Mouse (Mus musculus) gastrocnemius, adult 18-20 months (tissue): ENCODE measurements around the gene Pars2. TPM values are rescaled to one million over a fixed set of nuclear protein-coding genes. Genes with fewer than 3 reads are reported as not detected.

Source experiments
- DNase-seq: peaks from one replicate; pipeline ENCODE4 v3.0.0; 2021; ENCODE audit warnings: low spot score
- long read RNA-seq, 2 experiments: library from polyadenylated mRNA; stranded (forward); transcript quantifications; one replicate each; pipeline ENCODE4 v2.0.0; 2021
- total RNA-seq, 2 experiments: library from RNA; stranded (reverse); gene quantifications; 2 replicates each; pipeline ENCODE4 v1.2.3; 2021

Pars2 gene
- total RNA-seq = 1 to 10 TPM; 2.4 to 3.4 TPM
- long read RNA-seq, experiment 1, partial matches to known transcripts = 0 of 8 reads
- long read RNA-seq, experiment 1, other reads (novel, unspliced or antisense) = 3 of 8 reads
- long read RNA-seq, experiment 2, transcript Pars2-201 (2 exons, 2,191 nt) = major isoform, 6 of 11 reads
- long read RNA-seq, experiment 2, partial matches to known transcripts = 0 of 11 reads
- long read RNA-seq, experiment 2, other reads (novel, unspliced or antisense) = 2 of 11 reads

DNA sequence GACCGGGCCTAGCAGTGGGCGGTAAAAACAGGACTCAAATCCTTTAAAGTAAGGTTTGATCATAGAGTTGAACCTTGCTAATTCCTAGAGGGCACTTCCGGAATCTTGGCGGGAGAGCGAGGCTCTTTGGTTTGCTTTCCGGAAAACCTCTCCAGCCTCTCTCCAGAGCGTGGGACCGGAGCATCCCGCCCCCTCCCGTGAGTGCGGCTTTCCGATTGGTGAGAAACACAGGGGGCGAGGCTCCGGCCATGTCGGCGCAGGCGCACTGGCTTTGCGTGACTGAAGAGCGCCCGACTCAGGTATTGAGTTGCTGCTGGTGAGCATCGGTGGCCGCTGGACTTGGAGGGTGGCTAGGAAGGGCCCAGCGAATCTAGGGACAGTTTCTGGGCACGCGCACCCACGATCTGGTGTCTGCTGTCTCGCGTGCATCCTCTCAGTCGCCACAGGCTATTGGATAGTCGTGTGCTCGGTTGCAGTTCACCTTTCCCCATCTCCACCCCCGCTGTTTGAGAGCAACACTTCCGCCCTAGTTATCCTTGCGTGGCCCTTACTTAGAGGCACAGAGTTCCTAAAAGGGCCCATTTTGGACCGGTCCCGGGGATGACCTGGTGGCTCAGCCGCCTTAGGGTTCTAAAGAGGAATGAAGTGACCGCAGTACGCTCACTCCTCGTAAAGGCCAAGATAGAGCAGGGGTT lies at the start of gene Pars2:
Pars2 (plus strand) TSS at position 237 of the 695 bp plus-strand sequence.
- DNase-seq = peak; percentile 97

DNA sequence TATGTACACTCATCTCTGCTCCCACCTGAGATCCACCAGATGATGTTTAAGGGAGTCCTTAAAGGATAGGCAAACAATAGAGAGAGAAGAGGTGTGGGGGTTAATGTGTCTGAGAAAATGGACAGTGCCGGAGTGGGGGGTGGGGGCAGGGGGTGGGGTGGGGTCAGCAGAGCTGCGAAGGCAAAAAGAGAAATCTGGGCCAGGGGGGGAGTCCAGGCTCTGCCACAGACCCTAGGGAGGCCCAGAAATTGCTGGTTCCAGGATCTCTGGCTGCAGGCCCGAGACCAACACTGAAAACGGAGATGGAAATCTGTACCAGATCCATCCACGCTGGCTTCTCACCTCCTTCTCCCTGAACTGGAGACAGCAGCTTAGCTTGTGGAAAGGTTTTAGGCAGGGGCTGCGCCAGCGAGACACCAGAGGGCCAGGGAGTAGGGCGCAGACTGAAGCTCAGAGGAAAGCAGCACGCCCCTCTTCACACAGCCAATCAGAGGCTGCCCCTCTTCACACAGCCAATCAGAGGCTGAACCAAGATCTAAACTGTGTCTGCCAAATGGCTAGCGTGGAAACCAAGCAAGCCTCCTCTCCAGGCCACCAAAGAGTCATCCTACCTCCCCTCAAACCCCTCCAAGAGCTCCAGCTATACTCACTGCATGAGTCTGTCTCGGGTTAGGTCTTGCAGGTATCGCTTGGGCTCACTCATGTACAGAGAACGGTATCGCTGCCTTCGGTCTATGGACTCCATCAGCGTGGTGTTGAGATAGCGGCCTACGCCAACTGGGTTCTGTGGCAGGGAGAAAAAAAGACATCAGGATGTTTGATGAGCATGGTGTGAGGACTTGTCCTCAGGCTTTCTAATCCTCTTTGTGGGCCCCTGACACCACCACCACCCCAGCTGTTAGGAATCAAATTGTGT lies 44.0 kb upstream of the Pars2 start:
- no peak for DNase-seq

DNA sequence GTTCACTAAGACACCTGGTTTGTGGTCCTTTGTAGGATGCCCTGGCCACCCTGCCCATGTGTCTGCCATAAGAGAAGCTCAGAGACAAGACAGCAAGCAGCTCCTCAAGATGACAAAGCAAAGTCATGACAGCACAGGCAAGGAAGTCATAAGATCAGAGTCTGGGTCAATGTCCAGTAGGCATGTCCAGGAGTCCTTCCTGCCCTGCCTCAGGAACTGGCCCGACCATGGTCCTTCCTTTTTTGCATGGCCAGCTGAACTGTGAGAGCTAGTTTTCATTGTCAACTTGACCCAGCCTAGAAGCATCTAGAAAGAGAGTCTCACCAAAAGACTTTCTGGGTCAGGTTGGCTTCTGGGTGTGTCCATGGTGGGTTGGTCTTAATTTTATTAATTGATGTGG lies 43.0 kb upstream of the Pars2 start:
- DNase-seq = no peak

DNA sequence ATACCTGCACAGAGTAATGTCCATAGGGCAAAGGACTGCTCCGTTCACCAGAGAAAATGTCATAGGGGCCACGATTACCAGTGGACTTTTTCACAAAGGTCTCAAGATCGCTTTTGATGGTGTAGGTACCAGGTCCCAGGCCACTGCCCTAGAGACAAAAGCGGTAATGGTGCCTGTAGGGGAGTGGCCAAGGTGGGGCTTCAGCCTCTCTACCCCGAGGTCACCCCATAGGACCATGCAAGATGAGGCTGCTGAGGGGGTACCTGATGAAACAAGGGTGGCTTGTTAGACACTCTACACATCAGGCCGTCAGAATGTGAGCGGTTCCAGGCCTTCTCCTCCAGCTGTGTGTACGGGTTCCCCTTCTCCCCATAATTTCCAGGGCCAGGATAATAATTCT lies 37.8 kb upstream of the Pars2 start:
- DNase-seq = no peak

DNA sequence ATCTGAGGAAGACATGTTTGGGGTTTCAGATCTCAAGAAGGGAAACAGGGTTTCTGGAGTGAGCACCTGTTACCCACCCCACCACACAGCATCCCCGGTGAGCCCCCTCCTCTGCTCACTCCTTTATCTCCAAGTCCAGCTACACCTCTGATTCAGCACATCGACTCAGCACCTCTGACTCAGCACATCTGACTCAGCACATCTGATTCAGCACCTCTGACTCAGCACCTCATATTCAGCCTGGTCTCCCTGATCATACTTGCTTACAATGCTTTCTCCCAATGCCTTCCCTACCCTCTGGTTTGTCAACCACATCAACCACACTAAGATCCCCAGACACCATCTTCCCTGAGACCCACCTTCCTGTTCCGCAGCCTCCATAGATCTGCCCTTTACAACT lies 37.3 kb upstream of the Pars2 start:
- no peak for DNase-seq

DNA sequence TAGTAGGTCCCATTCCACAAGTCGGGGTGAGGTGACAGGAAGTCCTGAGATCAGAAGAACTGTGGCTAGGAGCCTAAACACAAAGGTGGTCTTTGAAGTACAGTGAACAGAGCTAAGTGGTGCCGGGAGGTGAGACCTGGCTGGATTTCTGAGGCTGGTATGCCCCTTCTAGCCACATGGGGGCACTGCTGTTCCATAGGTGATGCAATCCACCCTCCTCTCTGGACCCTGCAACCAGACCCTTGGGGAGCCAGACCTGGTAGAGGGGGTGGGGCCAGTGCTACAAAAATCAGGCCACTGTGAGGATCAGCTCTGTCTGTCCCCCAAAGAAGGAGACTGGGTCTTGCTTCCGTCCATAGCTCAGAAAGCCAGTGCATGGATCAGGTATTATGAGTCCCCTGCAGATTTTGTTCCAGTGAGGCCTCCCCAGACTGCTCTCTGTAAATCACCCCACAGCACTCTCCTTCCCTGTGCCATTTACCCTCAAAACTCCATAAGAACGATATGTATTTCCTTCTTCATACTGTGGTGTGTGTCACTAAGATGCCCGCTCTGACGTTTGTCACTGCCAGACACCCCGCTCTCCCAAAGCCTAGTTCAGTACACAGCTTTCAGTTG lies 36.6 kb upstream of the Pars2 start:
- DNase-seq = peak; percentile 49

DNA sequence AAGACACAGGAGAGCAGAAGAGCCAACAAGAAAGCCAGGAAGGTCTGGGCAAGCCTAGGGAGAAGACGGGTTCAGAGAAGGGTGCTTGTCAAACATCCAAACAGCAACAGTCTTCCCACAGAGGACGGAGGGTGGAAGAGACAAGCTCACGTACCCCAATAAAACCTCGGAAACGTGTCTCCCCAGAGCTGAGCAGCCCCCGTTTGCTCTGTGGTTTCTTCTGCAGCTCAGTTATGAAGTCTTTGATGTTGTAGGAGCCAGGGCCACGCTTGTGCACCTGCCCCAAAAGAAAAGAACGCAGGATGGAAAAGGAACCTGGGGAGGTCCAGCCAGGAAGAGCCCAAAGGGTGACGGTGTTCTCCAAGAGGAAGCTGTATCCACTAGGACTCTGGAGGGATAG lies 36.0 kb upstream of the Pars2 start:
- DNase-seq = no peak

DNA sequence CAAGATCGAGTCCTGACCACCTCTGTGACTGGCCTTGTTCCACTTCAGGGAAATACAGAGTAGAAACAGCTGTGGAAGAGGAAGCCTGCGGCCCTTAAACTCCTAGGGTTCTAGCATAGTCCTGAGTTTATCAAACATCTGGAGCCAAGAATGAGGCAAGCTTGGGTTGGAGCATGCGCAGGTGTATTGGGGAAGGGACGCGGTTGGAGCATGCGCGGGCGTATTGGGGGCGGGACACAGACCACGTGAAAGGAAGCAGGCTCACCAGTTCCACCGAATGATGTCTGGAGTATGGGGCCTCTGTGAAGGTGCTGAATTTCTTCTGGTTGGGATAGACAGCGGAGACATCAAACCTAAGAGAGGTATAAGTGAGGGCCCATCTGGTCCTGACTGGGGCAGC lies 35.2 kb upstream of the Pars2 start:
- no peak for DNase-seq

DNA sequence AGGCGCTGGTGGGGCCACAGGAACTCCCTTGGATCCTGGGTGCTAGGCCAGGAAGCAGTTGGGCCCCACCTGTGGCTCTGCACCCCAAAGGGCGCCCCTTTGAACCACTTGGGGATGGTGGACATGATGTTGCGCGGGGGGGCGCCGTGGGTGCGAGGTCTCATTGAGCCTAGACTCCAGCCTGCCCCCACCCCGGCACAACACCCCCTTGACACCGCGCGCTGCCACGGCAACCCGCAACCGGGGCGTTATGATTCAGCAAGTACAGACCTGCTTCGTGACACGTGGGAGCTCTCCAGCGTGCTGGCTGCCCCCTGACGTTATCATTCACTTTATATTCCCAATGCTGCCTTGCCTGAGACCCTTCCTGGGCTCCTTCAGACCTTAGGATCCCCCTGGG lies 33.8 kb upstream of the Pars2 start, which contains the start of gene Lexm:
Lexm (minus strand) TSS at position 186 of the 400 bp plus-strand sequence.
- DNase-seq = no peak

DNA sequence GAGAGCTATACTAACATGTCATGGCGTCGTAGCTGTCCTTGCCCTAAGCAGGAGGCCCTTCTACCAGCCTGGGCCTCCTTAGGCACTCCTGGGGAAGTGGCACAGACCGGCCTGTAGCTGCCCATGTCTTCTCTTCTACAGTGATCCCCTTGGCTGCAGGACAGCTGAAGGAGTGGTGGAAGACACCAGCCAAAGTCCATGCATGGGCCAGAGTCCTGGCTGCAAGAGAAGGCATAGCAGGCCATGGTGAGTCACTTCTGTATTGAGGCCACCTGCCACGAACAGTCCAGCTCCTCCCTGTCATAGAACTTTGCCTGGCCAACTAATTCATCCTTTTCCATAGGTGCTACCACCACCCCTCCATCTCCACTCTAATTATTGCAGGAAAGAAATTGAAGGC lies 32.0 kb upstream of the Pars2 start:
- no peak for DNase-seq

DNA sequence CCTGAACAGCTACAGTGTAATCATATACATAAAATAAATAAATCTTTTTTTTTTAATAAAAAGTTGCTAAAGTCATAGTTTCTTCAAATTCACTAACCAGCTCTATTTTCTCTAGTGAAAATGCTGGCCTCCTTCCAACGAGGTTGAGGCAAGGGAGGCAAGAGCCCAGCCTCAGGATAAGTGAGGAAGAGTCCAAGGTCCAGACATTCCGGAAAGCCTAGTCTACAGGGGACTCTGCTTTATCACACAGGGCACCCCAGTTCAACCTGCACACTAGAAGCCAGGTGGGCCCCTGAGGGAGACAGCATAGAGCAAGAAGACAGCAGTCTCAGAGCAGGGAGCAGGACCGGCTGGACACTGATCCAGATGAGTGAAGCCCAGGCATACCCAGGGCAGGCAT lies 29.4 kb upstream of the Pars2 start:
- no peak for DNase-seq

DNA sequence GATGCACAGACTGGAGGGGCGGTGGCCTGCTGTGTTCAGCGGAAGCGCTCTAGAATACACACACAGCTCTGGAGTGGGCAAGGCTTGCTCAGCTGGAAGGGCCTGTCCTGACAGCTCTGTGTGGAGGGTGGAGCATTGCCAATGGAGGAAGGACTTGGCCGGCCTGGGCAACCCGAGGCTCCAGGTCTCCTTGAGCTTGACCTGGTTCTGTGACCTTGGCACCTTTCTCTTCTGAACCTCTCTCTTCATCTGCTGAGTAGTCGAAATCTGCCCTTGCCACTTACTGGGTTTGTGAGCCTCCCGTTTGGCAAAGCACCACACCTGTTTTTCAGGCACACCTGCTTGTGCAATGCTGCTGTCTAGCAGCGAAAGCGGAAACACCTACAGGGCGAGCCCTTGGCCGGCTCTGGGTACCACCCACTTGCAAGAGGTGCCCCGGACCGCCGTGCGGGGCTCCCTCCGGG lies 28.8 kb upstream of the Pars2 start, which contains the start of gene Ttc22:
Ttc22 (plus strand) TSS at position 403 of the 464 bp plus-strand sequence.
- peak; percentile 16 for DNase-seq

DNA sequence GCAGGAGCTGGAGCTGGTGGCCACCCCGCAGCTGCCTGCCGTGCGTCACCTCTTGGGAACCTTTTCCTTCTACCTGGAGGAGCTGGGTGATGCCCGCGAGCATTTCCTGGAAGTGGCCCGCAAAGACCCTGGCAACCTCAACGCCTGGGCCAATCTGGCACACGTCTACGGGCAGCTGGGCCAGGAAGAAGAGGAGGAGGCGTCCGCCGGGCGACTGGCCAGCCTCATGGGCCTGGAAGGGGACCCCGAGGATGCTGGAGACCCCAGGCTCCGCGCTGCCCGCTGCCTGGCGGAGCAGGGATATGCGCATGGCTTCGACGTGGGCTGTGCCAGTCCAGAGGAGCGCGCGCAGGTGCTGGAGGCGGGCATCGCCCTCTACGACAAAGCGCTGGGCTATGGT lies 28.2 kb upstream of the Pars2 start:
- DNase-seq = no peak

DNA sequence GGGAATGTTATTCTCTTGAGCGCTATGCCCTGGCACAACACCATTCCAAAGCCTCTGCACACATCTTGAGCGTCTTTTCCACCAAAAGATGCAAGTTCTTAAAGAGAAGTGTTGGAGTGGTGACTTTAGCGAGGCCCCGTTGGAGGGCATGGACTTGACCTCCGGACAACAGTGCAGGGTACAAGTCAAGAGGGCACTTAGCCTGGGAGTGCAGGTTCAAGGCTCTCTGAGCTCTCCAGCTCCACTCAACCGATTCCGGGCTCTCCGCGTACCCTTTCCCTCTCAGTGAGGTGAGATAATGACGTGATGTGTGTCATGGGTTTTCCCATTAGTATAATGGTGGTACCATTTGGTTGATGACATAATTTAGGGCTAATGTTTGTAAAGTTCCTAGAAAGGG lies 26.6 kb upstream of the Pars2 start:
- DNase-seq = no peak

DNA sequence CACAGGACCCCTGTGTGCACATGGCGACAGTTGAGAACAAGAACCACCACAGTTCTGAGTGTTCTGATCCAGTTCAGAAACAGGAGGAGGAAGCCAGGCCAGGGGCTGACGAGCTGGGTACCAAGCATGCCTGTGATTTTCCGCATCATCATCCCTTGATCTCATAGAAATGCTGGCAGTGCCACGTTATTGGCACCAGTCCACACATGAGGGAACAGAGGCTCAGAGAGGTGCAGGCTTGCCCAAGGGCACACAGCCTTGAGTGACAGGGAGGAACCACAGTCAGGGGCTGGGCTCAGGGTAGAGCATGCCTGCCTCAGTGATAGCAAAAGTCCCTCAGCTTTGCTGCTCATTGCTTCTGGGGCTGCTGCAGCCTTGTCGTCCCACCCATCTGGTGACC lies 23.1 kb upstream of the Pars2 start:
- DNase-seq = no peak

DNA sequence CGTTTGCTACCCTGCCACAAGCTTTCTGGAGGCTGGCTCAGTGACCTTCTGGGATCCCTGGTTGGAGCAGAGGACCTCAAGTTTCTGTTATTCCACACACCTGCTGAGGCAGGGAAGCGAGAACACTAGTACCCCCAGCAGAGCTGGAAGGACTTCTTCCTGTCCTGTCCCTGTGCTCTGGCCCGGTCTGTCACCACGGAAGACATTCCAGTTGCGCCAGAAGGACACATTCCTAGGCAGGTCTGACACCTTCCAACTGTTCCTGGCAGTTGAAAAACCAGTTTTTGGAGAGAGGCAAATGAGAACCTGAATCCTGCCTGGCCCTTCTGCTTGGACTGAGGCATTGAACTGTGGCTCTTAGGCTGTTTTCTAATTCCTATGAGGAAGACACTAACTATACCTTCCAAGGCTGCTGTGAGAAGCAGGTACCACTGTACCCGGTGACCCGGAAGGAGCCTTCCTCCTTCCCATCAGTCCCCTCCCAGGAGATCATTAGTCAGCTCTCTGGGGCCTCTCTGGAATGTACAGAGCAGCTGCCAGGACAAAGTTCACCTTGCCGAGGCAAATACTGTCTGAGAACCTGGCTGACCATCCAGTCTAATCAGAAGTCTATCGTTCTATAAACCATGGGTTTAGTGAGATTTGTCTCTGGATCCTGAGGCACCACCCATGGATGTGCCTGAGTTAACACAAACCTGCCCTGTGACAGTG lies 22.1 kb upstream of the Pars2 start:
- DNase-seq = no peak

DNA sequence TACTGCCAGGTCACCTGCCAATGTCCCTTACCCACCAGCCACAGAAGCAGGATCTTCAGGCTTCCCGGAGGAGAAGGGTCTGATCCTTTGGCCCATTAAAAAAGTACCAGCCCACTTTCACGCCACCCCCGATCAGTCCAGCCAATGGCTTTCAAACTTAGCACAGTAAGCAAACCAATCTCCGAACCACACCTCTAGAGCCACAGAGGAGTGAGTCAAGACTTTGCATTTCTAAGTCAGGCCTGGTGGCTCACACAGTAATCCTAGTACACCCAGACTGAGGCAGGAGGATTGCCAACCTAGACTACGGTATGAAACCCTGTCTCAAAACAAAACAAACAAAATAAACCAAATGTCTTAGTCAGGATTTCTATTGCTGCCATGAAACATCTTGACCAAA lies 21.5 kb upstream of the Pars2 start:
- no peak for DNase-seq

DNA sequence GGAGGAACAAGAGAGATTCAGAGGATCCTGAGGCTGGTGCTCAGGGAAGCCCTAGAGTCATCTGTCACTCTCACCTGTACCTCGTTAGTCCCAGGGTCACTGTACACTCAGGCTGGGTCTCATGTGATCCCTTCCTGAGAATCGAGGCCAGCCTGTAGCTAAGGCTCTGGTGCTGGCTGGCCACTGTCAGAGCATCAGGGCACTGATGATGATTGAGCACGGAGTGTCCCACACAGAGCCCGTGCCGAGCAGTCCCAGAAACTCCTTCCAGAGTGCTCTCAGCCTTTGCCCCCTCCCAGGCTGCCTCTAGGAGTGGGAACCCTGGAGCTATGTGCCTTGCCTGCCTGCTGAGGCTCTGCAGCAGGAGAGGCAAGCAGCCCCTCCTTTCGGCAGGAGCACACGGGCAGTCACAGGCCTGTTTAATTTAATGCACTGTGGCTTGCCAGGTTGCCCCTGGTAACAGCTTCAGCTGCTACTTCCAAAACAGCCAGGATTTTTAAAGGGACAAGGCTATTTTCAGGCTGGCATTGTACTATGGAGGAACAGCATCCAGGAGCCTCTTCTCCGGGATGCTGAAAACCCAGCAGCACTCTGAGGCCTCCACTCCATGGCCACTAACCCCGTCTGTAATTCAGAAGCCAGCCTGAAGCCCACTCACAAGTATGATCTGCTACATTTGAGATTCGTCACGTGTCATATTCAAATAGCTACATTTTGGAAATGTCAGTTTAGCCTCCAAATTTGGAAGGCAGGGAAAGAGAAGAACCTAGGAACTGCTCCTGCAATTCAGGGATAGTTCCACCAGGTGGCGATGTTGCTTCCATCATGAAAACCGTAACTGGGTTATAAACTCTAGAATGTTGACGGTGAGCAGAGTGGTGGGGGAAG lies 20.3 kb upstream of the Pars2 start:
- peak; percentile 63 for DNase-seq

DNA sequence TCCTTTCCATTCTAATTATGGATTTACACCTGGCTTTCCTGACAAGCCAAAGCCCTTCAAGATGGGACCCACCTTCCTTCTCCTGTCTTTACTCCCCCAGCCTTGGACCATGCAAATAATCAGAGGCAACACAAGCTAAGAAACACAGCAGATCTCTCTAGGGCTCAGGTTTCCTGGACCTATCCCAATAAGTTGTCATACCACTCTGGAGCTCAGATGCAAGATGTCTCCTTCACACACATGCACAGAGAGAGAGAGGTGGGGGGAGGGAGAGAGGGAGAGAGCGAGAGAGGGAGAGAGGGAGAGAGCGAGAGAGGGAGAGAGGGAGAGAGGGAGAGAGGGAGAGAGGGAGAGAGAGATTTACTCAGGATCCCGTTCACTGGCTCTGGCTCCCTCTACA lies 18.6 kb upstream of the Pars2 start:
- DNase-seq = no peak
